Mouse (Mus musculus): Measurements from ENCODE around the gene Rsu1. TPM values are rescaled to one million over a fixed set of nuclear protein-coding genes. Genes with fewer than 3 reads are reported as not detected.

Rsu1 gene
- polyA plus RNA-seq, 1 experiment, result 67.7 TPM

GRCm38 (mm10) chr2:13169158-13169890 lies 101.9 kb downstream of the Rsu1 start:
- H3K27me3 ChIP-seq (ENCODE audit: control insufficient read depth, insufficient read depth, low read length, poor library complexity, severe bottlenecking), result no peaks in the 10 kb centered on the region
- no peak overlapping the region for H3K9ac ChIP-seq (ENCODE audit: low read depth, poor library complexity, severe bottlenecking)
- no peak overlapping the region for H3K4me3 ChIP-seq (ENCODE audit: low read depth, low read length)
- TF ChIP-seq EP300 (IDR thresholded peaks at IDR 0.05; ENCODE audit: insufficient read depth, low read depth, low read length) (no peak), CTCF (IDR thresholded peaks at IDR 0.05; ENCODE audit: low read depth, low read length) (no peak), POLR2A (IDR thresholded peaks at IDR 0.05; ENCODE audit: insufficient read depth, low read length) (no peak)
- no peaks in the 10 kb centered on the region for H3K4me1 ChIP-seq (ENCODE audit: control insufficient read depth, insufficient read depth, low read length)
- H3K9me3 ChIP-seq (replicated peaks; ENCODE audit: control insufficient read depth, insufficient read depth, low read length, poor library complexity, severe bottlenecking), result no peaks in the 10 kb centered on the region
- H3K36me3 ChIP-seq (ENCODE audit: control insufficient read depth, insufficient read depth, low read length, poor library complexity, severe bottlenecking), result no peaks in the 10 kb centered on the region
- H3K27ac ChIP-seq (ENCODE audit: insufficient read depth, low read length), result no peak overlapping the region

- TF ChIP-seq EP300 (IDR thresholded peaks at IDR 0.05; ENCODE audit: insufficient read depth, low read depth, low read length) (no peak), CTCF (IDR thresholded peaks at IDR 0.05; ENCODE audit: low read depth, low read length) (peak; percentile 54)
- Histone ChIP-seq H3K4me1 (ENCODE audit: control insufficient read depth, insufficient read depth, low read length) (no peaks in the 10 kb centered on the region), H3K27me3 (ENCODE audit: control insufficient read depth, insufficient read depth, low read length, poor library complexity, severe bottlenecking) (no peaks in the 10 kb centered on the region), H3K9me3 (replicated peaks; ENCODE audit: control insufficient read depth, insufficient read depth, low read length, poor library complexity, severe bottlenecking) (no peaks in the 10 kb centered on the region), H3K9ac (ENCODE audit: low read depth, poor library complexity, severe bottlenecking) (no peak overlapping the region), H3K36me3 (ENCODE audit: control insufficient read depth, insufficient read depth, low read length, poor library complexity, severe bottlenecking) (no peaks in the 10 kb centered on the region), H3K4me3 (ENCODE audit: low read depth, low read length) (no peak overlapping the region), H3K27ac (ENCODE audit: insufficient read depth, low read length) (no peak overlapping the region)
Observed at GRCm38 (mm10) chr2:13168743-13169142, 102.5 kb downstream of the Rsu1 start.

GRCm38 (mm10) chr2:13161717-13162116 lies 109.5 kb downstream of the Rsu1 start:
- Histone ChIP-seq H3K4me1 (ENCODE audit: control insufficient read depth, insufficient read depth, low read length) (no peaks in the 10 kb centered on the region), H3K36me3 (ENCODE audit: control insufficient read depth, insufficient read depth, low read length, poor library complexity, severe bottlenecking) (no peaks in the 10 kb centered on the region), H3K27ac (ENCODE audit: insufficient read depth, low read length) (no peak overlapping the region), H3K9me3 (replicated peaks; ENCODE audit: control insufficient read depth, insufficient read depth, low read length, poor library complexity, severe bottlenecking) (no peaks in the 10 kb centered on the region), H3K4me3 (ENCODE audit: low read depth, low read length) (no peak overlapping the region), H3K27me3 (ENCODE audit: control insufficient read depth, insufficient read depth, low read length, poor library complexity, severe bottlenecking) (no peaks in the 10 kb centered on the region), H3K9ac (ENCODE audit: low read depth, poor library complexity, severe bottlenecking) (no peak overlapping the region)
- no peak for TF ChIP-seq EP300 (IDR thresholded peaks at IDR 0.05; ENCODE audit: insufficient read depth, low read depth, low read length)
- no peak for TF ChIP-seq POLR2A (IDR thresholded peaks at IDR 0.05; ENCODE audit: insufficient read depth, low read length)
- no peak for TF ChIP-seq CTCF (IDR thresholded peaks at IDR 0.05; ENCODE audit: low read depth, low read length)

- TF ChIP-seq POLR2A (IDR thresholded peaks at IDR 0.05; ENCODE audit: insufficient read depth, low read length) (no peak), CTCF (IDR thresholded peaks at IDR 0.05; ENCODE audit: low read depth, low read length) (no peak), EP300 (IDR thresholded peaks at IDR 0.05; ENCODE audit: insufficient read depth, low read depth, low read length) (no peak)
- no peak overlapping the region for H3K4me3 ChIP-seq (ENCODE audit: low read depth, low read length)
Observed at GRCm38 (mm10) chr2:13145245-13145644, 126.0 kb downstream of the Rsu1 start.

GRCm38 (mm10) chr2:13134890-13135289 lies 136.3 kb downstream of the Rsu1 start:
- Histone ChIP-seq H3K36me3 (ENCODE audit: control insufficient read depth, insufficient read depth, low read length, poor library complexity, severe bottlenecking) (no peaks in the 10 kb centered on the region), H3K4me3 (ENCODE audit: low read depth, low read length) (no peak overlapping the region), H3K9ac (ENCODE audit: low read depth, poor library complexity, severe bottlenecking) (no peak overlapping the region), H3K27ac (ENCODE audit: insufficient read depth, low read length) (no peak overlapping the region), H3K4me1 (ENCODE audit: control insufficient read depth, insufficient read depth, low read length) (no peaks in the 10 kb centered on the region), H3K9me3 (replicated peaks; ENCODE audit: control insufficient read depth, insufficient read depth, low read length, poor library complexity, severe bottlenecking) (no peaks in the 10 kb centered on the region), H3K27me3 (ENCODE audit: control insufficient read depth, insufficient read depth, low read length, poor library complexity, severe bottlenecking) (no peaks in the 10 kb centered on the region)
- TF ChIP-seq POLR2A (IDR thresholded peaks at IDR 0.05; ENCODE audit: insufficient read depth, low read length) (no peak), EP300 (IDR thresholded peaks at IDR 0.05; ENCODE audit: insufficient read depth, low read depth, low read length) (no peak), CTCF (IDR thresholded peaks at IDR 0.05; ENCODE audit: low read depth, low read length) (no peak)

More at GRCm38 (mm10) chr2:13145245-13145644, 126.0 kb downstream of the Rsu1 start:
- Histone ChIP-seq H3K27ac (ENCODE audit: insufficient read depth, low read length) (no peak overlapping the region), H3K9ac (ENCODE audit: low read depth, poor library complexity, severe bottlenecking) (no peak overlapping the region), H3K9me3 (replicated peaks; ENCODE audit: control insufficient read depth, insufficient read depth, low read length, poor library complexity, severe bottlenecking) (no peaks in the 10 kb centered on the region), H3K27me3 (ENCODE audit: control insufficient read depth, insufficient read depth, low read length, poor library complexity, severe bottlenecking) (no peaks in the 10 kb centered on the region), H3K4me1 (ENCODE audit: control insufficient read depth, insufficient read depth, low read length) (no peaks in the 10 kb centered on the region), H3K36me3 (ENCODE audit: control insufficient read depth, insufficient read depth, low read length, poor library complexity, severe bottlenecking) (no peaks in the 10 kb centered on the region)

- Histone ChIP-seq H3K27me3 (ENCODE audit: control insufficient read depth, insufficient read depth, low read length, poor library complexity, severe bottlenecking) (no peaks in the 10 kb centered on the region), H3K36me3 (ENCODE audit: control insufficient read depth, insufficient read depth, low read length, poor library complexity, severe bottlenecking) (no peaks in the 10 kb centered on the region), H3K4me3 (ENCODE audit: low read depth, low read length) (no peak overlapping the region), H3K9me3 (replicated peaks; ENCODE audit: control insufficient read depth, insufficient read depth, low read length, poor library complexity, severe bottlenecking) (no peaks in the 10 kb centered on the region), H3K9ac (ENCODE audit: low read depth, poor library complexity, severe bottlenecking) (no peak overlapping the region), H3K4me1 (ENCODE audit: control insufficient read depth, insufficient read depth, low read length) (no peaks in the 10 kb centered on the region), H3K27ac (ENCODE audit: insufficient read depth, low read length) (no peak overlapping the region)
- TF ChIP-seq CTCF (IDR thresholded peaks at IDR 0.05; ENCODE audit: low read depth, low read length) (no peak), EP300 (IDR thresholded peaks at IDR 0.05; ENCODE audit: insufficient read depth, low read depth, low read length) (no peak), POLR2A (IDR thresholded peaks at IDR 0.05; ENCODE audit: insufficient read depth, low read length) (no peak)
Observed at GRCm38 (mm10) chr2:13132841-13133240, 138.4 kb downstream of the Rsu1 start.

Data from ES-Bruce4 (cell line).